In genomic region chr13:113815697-113816420, GRCm38 (mm10) we compare ENCODE assay signal across 10 mouse cellular contexts. TPM values are rescaled to one million over a fixed set of nuclear protein-coding genes. Genes with fewer than 3 reads are reported as not detected.
DNase-seq lines count a peak whose midpoint lies in the region; ATAC-seq and TF ChIP-seq lines count a peak whose summit lies in the region.
"Had no signal": no experiment of that assay in that cellular context is flagged by ENCODE, and none has a peak within 500 bp of the region (broad histone marks: within the 10 kb centered on the region; RNA-seq: fewer than 3 reads in every experiment).

No protein-coding gene starts in this region.

- no peak for TF ChIP-seq CTCF in liver, embryonic 14.5 days (IDR thresholded peaks at IDR 0.05; ENCODE audit: low read depth)

- H3K27ac ChIP-seq in kidney, embryonic 16.5 days (ENCODE audit: low read length): peak overlapping the region; percentile 54
- no peak overlapping the region for H3K27ac ChIP-seq in embryonic facial prominence, embryonic 15.5 days (replicated peaks)
- H3K27ac ChIP-seq in liver, embryonic 14.5 days: no peak overlapping the region
- H3K27ac ChIP-seq: heart, embryonic 15.5 days; midbrain, embryonic 12.5 days had no signal

- no peak for DNase-seq in kidney, postnatal 36 days
- DNase-seq in R1 (ENCODE audit: low read depth, low spot score): peak; percentile 90
- no peak for DNase-seq in liver, embryonic 14.5 days (ENCODE audit: low read depth in 3 of 3, low spot score in 3 of 3)
- no peak for DNase-seq in cerebellum, adult 8-10 months
- DNase-seq in cerebellum, postnatal 14 days: no peak
- DNase-seq in heart, postnatal 10 days: no peak

- H3K36me3 ChIP-seq in kidney, embryonic 16.5 days (ENCODE audit: insufficient read depth, low read length): no peaks in the 10 kb centered on the region
- H3K36me3 ChIP-seq in embryonic facial prominence, embryonic 15.5 days: no peaks in the 10 kb centered on the region
- H3K36me3 ChIP-seq in liver, embryonic 14.5 days (replicated peaks; ENCODE audit: control insufficient read depth, insufficient read depth, low read depth): no peaks in the 10 kb centered on the region
- H3K36me3 ChIP-seq: heart, embryonic 15.5 days; midbrain, embryonic 12.5 days had no signal

- H3K4me3 ChIP-seq in kidney, embryonic 16.5 days (ENCODE audit: low read length): no peak overlapping the region
- H3K4me3 ChIP-seq in embryonic facial prominence, embryonic 15.5 days (replicated peaks): no peak overlapping the region
- H3K4me3 ChIP-seq in liver, embryonic 14.5 days (ENCODE audit: insufficient read depth in 1 of 2, low read depth in 2 of 2, low read length in 2 of 2): peak overlapping the region in 1 of 2 experiments; percentile 14; a peak in 1 of 4 replicates
- H3K4me3 ChIP-seq: heart, embryonic 15.5 days; midbrain, embryonic 12.5 days had no signal

- no peak for TF ChIP-seq EP300 in liver, embryonic 14.5 days (IDR thresholded peaks at IDR 0.05; ENCODE audit: low read depth)

- H3K9me3 ChIP-seq in kidney, embryonic 16.5 days (ENCODE audit: low read length): no peaks in the 10 kb centered on the region
- no peaks in the 10 kb centered on the region for H3K9me3 ChIP-seq in embryonic facial prominence, embryonic 15.5 days (replicated peaks)
- H3K9me3 ChIP-seq in liver, embryonic 14.5 days (ENCODE audit: control insufficient read depth, low read length): no peaks in the 10 kb centered on the region
- H3K9me3 ChIP-seq: heart, embryonic 15.5 days; midbrain, embryonic 12.5 days had no signal

- H3K9ac ChIP-seq in kidney, embryonic 16.5 days (replicated peaks; ENCODE audit: low read length): no peak overlapping the region
- H3K9ac ChIP-seq in embryonic facial prominence, embryonic 15.5 days: no peak overlapping the region
- H3K9ac ChIP-seq in liver, embryonic 14.5 days (replicated peaks): peak overlapping the region; percentile 31; the same call in 1 of the 2 replicates
- H3K9ac ChIP-seq: heart, embryonic 15.5 days; midbrain, embryonic 12.5 days had no signal

- peak; percentile 85 for ATAC-seq in kidney, embryonic 16.5 days (ENCODE audit: low FRiP score, low TSS enrichment)
- peak; percentile 72; the same call in 1 of the 2 replicates for ATAC-seq in embryonic facial prominence, embryonic 15.5 days (ENCODE audit: insufficient number of reproducible peaks, low FRiP score, low TSS enrichment, low read depth)
- peak; percentile 89 for ATAC-seq in liver, embryonic 14.5 days (ENCODE audit: insufficient read depth)

- 21% methylated on average over 15 of the region's 15 CpGs for WGBS in kidney, embryonic 16.5 days
- WGBS in embryonic facial prominence, embryonic 15.5 days: 32% methylated on average over 15 of the region's 15 CpGs
- 24% methylated on average over 15 of the region's 15 CpGs for WGBS in liver, embryonic 14.5 days (ENCODE audit: insufficient replicate concordance)

- H3K4me1 ChIP-seq in kidney, embryonic 16.5 days (ENCODE audit: insufficient read depth, low read length): peaks cover 51% of the 10 kb centered on the region
- H3K4me1 ChIP-seq in embryonic facial prominence, embryonic 15.5 days: peaks cover 18% of the 10 kb centered on the region
- H3K4me1 ChIP-seq in liver, embryonic 14.5 days (replicated peaks; ENCODE audit: control insufficient read depth in 2 of 2, insufficient read depth in 2 of 2, low read length in 1 of 2): peaks cover 24 to 49% of the 10 kb centered on the region in 2 experiments

- no peaks in the 10 kb centered on the region for H3K27me3 ChIP-seq in kidney, embryonic 16.5 days (ENCODE audit: insufficient read depth, low read length)
- H3K27me3 ChIP-seq in embryonic facial prominence, embryonic 15.5 days: no peaks in the 10 kb centered on the region
- no peaks in the 10 kb centered on the region for H3K27me3 ChIP-seq in liver, embryonic 14.5 days (ENCODE audit: control insufficient read depth, insufficient read depth, low read length)
- H3K27me3 ChIP-seq: heart, embryonic 15.5 days; midbrain, embryonic 12.5 days had no signal

- peak overlapping the region; percentile 34 for H3K4me2 ChIP-seq in kidney, embryonic 16.5 days (replicated peaks; ENCODE audit: low read depth, low read length)
- peak overlapping the region; percentile 22; the same call in 1 of the 2 replicates for H3K4me2 ChIP-seq in embryonic facial prominence, embryonic 15.5 days (replicated peaks)
- H3K4me2 ChIP-seq in liver, embryonic 14.5 days (ENCODE audit: low read depth): peak overlapping the region; percentile 65
- H3K4me2 ChIP-seq: heart, embryonic 15.5 days; midbrain, embryonic 12.5 days had no signal

- intact Hi-C loops in heart, postnatal 10 days (cut with DNase I): loop anchor here (2.0 kb wide), 1 partner anchor 21 kb away; the partner anchor contains the start of gene Arl15

RNA-seq across cellular contexts. Expression of gene Arl15, which starts 21.6 kb away (rescaled TPM):
- 12.5 and 15.7 TPM in 2 replicates for polyA plus RNA-seq in kidney, embryonic 16.5 days (2015; fragmentation: Nextera tagmentation; extraction: Ambion mirVana)
- polyA plus RNA-seq in embryonic facial prominence, embryonic 15.5 days (2015; fragmentation: Nextera tagmentation; extraction: Ambion mirVana): 10.9 and 11.5 TPM in 2 replicates
- 1.9 and 2.0 TPM in 2 replicates for polyA plus RNA-seq in liver, embryonic 14.5 days (2012; rRNA removed)
- polyA plus RNA-seq in liver, embryonic 14.5 days (2014; fragmentation: Nextera tagmentation; extraction: Ambion mirVana): 2.6 and 3.0 TPM in 2 replicates
- 10 to 100 TPM; 15.9 to 18.0 TPM for total RNA-seq in heart, postnatal 10 days (2021)
